Mouse (Mus musculus): ENCODE data around the gene Rcan2.

DNA sequence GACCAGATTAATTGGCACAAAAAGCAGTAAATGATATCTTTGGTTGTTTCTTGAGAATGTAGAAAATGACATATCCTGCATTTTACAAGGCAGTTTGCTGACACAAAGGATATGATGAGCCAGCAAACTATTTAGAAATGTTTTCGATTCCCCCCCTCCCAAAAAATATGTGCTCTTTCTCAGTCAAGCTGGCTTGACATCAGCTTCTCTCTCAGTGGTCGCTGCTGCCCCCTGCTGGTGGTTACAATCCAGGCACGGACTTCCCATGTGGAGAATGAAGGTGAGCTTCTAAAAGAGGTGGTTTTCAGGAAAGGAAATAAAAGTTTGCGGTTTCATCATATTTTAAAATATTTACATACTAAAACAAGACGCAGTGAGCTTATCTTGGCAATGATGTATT lies 68.5 kb downstream of the Rcan2 start:
- TF ChIP-seq CTCF (conservative IDR thresholded peaks at IDR 0.05; ENCODE audit: low read length) (peak; percentile 77), NANOG (IDR thresholded peaks at IDR 0.05; ENCODE audit: borderline replicate concordance, low read length) (no peak), POU5F1 (IDR thresholded peaks at IDR 0.05; ENCODE audit: borderline replicate concordance, low read length) (no peak)

Measured in E14TG2a.4 (cell line).